Mouse (Mus musculus): ENCODE results near the gene Cox4i2.
A peak's percentile ranks its signal among the peaks of the same experiment; 100 is the strongest.

Gene Cox4i2

DNA sequence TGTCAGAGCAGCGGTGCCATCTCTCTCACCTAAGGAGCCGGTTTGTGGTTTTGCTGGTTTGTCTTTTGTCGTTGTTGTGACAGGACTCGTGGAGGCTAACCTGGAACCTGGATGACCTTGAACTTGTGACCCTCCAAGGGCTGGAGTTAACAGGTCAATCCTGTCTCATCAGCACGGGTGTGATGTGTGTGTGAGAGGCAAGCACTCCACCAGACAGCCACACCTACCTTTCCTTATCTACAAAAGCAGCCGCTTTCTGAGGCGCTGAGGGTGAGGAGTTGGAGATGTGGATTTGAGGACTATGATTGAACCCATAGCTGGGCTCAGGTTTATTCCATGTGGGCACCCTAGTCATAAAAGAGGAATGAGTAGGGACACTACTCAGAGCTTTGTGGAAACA is 15.7 kb downstream of the Cox4i2 start:
- DNase-seq (ENCODE audit: low spot score in 2 of 2) = peak in 1 of 2 experiments; percentile 50

DNA sequence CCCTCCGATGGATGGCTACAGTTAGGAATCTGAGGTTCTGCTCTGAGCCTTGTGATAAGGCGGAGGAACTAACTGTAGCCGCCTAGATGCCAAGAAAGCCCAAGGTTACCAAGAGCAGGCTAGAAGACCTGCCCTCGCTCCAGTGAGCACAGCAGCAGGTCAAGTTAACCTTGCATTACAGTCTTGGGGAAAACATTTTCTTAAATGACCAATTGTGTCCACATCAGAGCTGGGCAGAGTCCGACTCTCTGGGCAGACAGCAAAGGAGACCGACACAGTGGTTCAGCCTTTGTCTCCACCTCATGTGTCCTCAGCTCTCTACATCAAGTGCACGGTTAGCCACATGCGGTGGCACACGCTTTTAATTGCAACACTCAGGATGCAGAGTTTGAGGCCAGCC is 17.6 kb downstream of the Cox4i2 start:
- DNase-seq (ENCODE audit: low spot score in 2 of 2) = no peak

DNA sequence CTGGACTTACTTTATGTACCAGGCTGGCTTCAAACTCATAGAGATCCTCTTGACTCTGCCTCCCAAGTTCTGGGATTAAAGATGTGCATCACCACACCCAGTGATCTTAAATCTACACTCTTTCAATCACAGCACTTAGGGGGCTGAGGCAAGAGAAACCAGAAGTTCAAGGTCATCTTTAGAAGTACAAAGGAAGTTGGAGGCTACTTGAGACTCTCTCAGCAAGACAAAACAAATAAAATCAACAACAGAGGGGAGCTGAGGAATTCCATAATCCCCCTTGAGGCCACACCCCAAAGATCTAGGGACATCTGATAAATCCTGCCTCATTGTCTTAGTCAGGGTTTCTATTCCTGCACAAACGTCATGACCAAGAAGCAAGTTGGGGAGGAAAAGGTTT is 18.3 kb downstream of the Cox4i2 start:
- DNase-seq (ENCODE audit: low spot score in 2 of 2) = no peak

DNA sequence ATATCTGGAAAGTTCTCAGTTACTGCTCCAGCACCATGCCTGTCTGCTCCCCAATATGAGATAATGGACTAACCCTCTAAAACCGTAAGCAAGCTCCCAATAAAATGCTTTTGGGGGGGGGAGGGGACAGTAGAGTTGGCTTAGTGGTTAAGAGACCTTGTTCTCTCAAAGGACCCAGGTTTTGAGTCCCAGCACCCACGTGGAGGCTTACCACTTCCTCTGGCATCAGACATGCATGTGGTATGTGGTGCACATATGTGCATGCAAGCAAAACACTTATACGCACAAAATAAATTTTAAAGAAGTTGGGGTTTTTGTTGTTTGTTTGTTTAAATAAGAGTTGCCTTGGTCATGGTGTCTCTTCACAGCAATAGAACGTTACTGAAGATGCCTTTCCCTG is 21.4 kb downstream of the Cox4i2 start:
- DNase-seq (ENCODE audit: low spot score in 2 of 2) = no peak

DNA sequence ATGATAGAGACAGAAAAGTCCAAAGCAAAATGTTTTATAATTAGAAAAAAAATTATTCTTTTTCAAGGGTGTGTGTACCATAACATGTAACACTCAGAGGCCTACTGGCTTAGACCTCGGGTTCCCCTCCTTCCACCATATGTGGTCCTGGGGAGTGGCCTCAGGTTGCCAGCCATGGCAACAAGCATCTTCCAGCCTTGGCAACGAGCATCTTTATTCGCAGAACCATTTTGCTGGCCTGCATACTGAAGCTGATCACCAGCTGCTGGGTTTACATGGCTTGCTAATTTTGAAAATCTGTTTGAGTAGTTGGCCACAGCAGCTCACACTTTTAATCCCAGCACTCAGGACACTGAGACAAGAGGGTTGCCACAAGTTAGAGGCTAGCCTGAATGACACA is 22.0 kb downstream of the Cox4i2 start:
- DNase-seq (ENCODE audit: low spot score in 2 of 2) = no peak

DNA sequence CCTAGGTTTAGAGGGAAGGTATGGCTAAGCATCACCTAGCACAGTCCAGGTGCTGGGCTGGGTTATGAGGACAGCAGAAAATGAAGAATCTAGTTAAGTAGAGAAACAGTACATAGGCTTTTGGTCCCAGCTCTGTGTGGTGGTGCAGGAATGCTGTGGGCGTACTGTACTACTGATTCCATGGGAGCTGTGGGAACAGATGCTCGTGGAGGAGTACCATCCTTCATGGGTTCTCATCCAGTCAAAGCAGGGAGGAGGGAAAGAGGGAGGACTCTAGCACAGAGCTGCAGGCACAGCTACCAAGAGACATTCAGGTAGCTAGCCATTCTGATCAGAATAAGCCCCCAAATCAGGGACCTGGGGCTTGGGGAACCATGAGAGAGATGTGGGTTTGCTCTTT is 22.5 kb downstream of the Cox4i2 start:
- no peak for DNase-seq (ENCODE audit: low spot score in 2 of 2)

DNA sequence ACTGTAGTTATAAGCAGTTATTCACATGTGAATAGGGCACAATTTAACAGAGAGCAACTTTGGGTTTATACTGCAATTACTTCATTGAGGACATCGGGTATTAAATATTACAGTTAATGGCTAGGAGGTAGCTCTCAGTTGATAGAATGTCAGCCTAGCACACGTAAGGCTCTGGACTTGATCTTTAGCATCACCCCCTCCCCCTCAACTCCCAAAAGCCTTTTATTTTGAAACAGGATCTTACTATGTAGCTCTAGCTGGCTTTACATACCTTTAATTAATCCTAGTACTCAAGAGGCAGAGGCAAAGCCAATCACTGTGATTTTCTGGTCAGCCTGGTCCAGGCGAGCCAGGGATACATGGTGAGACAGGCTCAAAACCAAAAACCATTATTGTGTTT is 23.1 kb downstream of the Cox4i2 start:
- DNase-seq (ENCODE audit: low spot score in 2 of 2) = no peak

DNA sequence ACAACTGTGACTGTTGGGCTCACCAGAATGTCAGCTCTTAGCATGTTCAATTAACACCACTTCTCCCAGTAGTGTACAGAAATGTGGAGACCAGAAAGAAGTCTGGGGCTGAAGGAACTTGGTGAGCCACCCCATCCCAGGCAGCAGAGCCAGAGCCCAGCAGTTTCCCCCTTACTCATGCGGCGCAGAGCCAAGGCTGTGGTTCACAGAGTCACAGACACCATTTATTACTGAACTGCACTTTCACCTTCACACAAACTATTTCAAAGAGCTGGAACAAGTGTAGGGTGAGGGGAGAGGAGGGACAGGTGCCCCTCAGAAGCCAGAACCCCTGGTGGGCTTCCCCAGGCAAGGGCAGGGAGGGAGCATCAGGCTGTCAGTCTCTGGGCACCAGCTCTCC is 26.5 kb downstream of the Cox4i2 start:
- no peak for DNase-seq (ENCODE audit: low spot score in 2 of 2)

DNA sequence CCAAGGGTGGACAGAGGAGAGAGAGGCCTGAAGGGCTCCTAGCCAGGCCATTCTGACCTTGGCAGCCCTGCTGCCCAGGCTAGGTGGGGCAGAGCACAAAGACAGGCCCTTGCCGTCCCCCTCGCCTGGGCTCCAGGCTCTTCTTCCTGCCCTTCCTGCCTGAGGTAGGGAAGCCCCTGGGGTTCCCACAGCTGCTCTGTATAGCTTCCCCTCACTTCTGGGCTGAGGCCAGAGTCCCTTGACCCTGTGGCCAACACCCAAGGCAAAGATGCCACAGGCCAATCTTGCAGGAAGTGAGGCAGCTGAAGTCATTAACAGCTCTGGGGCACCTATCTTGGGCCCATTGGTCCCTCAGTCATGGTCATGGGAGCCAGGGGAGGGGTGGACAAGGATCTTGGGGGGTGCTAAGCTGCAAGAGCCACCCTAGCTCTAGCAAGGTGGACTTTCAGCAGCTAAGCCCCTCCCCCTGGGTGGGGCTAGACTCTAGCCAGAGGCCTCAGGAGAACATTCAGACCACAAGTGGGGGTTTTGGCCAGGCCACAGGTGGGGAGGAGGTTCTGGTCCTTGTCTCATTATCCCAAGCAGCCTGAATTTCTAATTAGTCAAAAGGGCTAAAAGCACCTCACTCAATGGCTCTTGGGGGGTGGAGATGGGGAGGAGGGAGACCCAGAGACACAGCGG is 27.2 kb downstream of the Cox4i2 start:
- no peak for DNase-seq (ENCODE audit: low spot score in 2 of 2)

DNA sequence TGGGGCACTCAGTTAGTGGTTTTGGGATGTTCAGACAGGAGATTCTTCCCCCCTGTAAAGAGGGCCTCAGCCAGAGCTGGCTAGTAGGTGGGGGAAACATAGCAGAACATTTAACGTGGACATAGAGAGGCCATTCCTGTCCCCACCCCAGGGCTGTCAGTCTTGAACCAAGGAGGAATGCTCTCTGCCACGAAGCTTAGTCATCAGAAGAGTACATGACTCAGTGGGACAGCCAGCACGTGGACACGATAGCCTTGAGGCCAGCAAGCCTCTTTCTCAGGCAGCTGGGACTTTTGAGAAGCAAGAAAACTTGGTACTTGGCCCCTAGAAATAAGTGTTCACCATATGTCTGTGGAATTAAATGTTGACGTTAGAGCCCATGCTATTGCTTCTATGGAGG is 28.7 kb downstream of the Cox4i2 start:
- no peak for DNase-seq (ENCODE audit: low spot score in 2 of 2)

DNA sequence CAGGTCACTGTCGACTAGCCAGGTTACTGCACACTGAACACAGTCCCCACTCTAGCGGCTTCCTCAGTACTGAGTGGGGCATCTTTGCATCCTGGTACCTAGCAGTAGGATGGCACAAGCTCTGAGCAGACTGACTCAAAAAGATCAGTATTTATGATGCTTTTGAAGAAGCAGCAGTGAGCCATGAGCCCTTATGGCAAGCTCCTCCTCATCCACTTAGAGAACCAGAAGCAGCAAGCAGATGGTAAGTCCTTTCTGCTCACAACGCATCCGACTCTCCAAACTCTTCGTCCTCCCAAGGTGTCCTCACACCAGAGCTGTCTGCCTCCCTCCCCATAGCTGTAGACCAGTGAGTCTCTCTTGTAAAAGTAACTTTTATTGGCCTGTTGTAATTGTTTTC is 29.3 kb downstream of the Cox4i2 start:
- DNase-seq (ENCODE audit: low spot score in 2 of 2) = no peak

DNA sequence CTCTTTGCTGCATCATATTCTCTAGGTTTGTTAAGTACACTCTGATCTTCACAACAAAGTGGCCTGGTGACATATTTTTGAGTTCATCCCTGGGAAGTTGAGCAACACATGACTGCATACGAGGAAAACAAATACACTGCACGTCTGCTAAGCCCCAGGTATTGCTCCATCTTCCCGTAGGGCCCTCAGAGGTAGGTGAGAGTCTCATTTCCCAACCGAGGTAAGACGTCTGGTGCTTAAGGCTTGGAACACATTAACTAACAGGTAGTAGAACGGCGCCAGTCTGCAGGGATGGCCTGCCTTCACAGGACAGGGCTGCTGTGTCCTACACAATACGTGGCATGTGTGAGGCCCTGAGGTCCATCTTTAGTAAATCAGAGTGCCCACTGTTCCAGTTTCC is 30.7 kb downstream of the Cox4i2 start:
- no peak for DNase-seq (ENCODE audit: low spot score in 2 of 2)

DNA sequence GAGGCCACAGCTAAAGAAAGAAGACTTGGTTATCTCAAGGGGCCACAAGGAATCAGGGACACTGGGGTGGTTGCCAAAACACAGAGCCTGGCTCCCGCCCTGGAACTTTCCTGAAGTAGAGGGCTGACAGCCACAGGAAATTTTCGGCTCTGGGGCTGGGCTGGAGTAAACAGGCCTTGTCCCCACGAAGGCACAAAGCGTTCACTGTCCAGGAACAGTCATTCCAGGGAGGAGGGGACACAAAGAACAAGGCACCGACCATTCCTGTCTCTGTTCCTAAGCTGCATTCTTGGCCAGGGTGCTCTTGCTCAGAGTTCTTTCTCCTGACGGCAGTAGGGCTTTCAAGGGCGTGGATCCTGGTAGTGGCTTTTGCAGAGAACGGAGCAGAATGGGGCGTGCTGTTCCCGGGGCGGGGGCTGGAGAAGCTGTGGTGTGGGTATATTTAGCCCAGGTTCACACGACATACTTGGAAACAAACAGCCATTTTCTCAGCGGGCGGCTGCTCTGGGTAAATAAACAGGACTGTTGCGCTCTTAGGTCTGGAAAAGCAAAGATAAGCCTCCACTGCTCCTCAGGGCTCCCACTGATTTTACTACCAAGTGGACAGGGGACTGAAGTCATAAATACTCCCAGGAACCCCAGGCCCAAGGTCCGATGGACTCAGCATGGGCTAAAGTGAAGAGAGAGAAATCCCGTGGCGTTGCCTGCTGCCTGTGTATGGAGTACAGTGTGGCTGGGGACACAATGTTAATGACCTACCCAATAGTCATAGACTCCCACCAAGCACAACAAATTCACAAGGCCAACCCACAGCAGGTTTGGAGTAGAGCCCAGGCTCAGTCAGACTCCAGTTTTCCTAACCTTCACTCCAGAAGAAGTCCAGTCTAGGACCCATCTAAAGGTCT is 31.7 kb downstream of the Cox4i2 start:
- DNase-seq (ENCODE audit: low spot score in 2 of 2) = peak in 1 of 2 experiments; percentile 48

DNA sequence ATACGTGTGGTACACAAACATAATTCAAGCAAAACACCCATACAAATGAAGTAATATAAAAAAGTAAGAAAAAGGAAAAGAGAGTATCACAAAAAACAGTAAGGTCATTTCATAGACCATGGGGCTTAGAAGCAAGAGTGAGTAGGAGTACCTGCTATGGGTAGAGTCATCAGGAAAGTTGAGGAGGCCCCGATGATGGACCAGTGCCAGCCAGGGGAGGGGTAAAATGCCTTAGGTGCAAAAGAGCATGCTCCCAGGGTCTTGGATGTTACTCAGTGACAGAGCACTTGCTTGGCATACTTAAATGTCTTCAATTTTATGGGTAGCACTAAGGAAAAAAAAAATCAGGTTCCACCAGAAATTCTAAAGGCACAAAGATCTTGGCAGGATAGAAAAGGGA is 33.2 kb downstream of the Cox4i2 start:
- DNase-seq (ENCODE audit: low spot score in 2 of 2) = no peak

DNA sequence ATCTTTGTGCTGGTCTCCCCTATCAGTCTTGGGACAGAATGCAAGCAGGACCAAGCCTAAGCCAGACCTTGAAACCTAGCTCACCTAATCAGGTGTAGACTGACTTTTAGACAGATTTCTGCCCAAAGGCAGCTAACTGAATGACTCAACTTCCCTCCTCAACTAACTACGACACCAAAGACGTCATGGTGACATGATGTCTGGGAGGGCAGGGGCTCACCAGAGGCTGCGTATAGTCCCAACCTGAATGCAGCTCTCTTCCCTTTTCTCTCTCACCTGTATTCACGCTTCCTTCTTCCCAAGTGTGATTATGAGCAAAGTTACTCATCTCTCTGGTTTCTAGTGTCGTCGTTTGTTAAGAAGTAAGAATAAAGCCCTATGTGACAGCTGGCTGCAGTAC is 33.6 kb downstream of the Cox4i2 start:
- no peak for DNase-seq (ENCODE audit: low spot score in 2 of 2)

DNA sequence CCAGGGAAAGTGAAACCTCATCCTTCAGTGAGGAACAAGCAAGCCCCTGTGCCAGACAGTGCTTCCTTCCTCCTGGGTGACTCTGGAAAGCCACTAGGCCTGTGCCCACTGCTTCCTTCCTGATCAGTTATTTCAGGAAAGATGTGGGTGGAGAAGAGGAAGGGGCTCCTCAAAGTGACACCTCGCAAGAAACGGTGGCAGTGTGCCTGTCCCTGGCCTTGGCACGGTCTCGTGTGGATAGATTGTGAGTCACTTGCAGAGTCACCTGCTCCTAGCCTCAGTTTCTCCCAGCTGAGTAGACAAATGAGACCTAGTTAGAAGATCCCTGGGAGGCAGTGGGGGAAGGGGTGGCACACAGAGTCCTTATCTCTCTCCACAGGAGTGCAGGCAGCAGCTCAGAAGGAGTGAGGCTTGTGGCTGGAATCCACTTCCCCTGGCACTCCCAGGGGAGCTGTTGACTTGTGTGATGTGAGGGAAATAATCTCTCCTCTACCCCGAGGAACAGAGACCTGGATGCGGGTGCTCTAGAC is 35.0 kb downstream of the Cox4i2 start:
- DNase-seq (ENCODE audit: low spot score in 2 of 2) = peak; percentile 72 to 85

DNA sequence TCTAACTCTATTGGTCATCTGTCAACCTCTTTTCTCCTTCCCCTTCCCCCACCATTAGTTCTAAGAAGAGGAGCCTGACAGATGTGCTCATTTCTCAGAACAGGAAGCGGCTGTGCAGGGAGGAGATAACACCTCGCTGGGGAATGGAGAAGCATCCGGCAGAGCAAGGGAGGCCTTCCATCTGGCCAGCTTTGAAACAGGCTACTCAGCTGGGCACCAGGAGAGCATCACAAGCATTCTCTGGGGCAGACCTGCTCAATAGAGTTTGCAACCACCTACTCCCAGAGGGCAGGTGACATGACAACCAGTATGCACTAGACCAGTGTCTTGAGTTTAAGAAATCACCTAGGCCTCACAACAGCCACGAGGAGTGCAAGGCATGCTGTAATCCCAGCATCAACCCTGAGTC is 35.6 kb downstream of the Cox4i2 start:
- DNase-seq (ENCODE audit: low spot score in 2 of 2) = peak; percentile 75 to 82

DNA sequence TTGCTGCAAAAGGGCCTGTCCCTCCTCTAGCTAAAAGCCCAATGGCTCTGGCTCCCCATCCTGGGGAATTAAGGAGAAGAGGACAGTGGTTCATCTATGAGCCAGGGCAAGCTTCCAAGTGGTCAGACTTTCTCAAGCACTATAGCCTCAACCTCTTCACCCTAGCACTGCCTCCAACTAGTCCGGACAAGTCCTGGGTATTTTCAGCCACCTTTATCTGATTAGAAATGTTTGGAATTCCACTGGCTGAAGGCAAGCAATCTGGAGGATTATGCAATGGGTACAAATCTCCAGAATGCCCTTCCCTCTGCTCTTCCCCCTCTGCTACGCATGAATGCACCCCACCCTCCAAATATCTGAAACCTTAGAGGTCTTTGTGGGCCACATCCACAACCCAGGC is 38.5 kb downstream of the Cox4i2 start:
- no peak for DNase-seq (ENCODE audit: low spot score in 2 of 2)

DNA sequence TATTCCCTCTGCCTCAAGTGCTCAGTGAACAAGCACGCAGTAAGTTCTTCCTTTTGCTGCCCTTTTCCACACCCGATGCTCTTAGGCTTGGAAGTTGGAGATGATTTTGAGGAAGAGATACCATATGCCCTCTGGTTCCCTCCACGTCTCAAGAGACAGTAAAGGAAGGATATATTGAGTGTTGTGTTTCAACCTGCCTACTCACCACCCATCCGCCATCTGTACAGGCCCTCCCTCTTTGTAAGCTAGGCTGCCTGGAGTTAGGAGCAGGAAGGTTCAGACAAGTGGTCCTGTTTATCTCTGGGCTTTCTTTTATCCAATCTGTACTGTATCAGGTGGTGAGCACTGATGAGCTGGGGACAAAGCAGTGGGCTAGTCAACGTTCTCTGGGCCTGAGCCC is 39.4 kb downstream of the Cox4i2 start:
- DNase-seq (ENCODE audit: low spot score in 2 of 2) = no peak

DNA sequence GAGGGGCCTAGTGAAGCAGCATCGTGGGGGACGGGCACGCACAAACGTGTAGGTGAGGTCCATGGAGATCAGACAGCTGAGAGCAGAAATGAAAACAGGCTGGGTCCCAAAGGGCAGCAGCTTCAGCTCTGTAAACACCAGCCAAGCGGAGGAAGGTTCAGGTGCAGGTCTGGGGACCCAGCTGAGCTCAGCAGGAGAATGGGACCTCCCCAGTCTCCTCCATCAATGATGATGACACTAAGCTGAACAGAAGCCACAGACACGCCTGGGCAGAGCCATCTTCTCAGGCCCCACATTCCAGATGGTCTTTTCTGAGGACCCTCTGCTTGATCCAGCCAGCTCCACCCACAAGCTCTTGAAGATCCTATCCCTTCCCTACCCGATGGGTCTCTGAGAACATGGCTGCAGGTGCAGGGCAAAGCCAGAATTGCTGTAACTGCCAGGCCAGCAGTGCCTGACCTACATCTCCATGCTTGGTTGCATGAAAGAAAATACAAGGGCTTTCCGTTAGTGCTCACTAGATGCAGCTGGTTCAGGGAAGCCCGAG is 40.4 kb downstream of the Cox4i2 start:
- DNase-seq (ENCODE audit: low spot score in 2 of 2) = no peak

DNA sequence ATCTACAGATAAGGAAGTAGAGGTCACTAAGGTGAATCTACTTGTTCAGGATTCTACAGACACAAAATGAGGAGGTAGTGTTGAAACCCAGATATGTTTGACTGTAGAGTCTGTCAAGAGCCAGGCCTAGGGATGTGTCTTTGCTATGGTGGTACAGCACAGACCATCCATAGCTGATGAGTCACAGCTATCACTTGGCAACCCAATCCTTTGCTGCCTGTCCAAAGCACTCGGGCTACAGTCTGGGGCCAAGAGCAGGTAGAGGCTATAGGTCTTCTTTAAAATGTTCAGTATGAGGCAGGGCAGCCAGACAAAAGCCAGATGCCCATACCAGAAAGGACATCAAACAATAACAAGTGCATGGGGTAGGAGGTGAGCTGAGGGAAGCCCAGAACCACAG is 43.6 kb downstream of the Cox4i2 start:
- DNase-seq (ENCODE audit: low spot score in 2 of 2) = no peak

DNA sequence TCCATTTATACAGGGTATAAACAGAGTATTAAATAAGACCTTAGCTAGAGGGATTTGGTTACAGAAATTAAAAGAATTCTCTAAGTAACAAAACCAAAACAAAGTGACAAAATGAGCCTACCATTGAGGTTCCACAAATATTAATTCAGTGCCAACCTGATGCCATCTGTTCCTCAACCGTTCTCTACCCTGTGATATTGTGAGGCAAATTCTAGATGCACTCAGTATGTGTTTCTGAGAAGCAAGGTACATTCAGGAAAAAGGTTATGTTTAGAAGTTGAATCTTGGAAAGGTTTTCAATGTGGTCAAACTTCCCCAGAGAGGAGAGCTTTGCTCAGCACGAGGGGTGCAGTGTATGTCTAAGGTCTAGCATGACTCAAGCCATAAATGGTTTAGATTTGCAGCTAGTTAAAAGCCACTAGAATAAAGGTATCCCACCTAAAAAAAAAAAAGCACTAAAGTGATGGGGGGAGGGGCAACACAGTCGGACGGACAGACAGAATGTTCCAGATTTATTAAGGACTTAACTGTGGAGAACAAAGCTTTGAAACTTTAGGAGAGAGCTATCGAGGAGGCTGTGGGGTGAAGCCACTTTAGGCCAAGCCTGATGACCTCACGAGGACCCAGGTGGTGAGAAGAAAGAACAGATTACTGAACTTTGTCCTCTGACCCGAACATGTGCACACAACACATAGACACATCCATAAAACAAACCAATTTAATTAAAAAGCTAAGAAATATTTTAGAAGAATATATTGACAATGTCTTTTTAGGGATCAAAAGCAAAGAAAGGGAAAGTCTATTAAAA is 46.2 kb downstream of the Cox4i2 start:
- DNase-seq (ENCODE audit: low spot score in 2 of 2) = no peak
